Mouse (Mus musculus) neural tube, embryonic 15.5 days (tissue): Measurements from ENCODE around the gene Mcu. TPM values are rescaled to one million over a fixed set of nuclear protein-coding genes. Genes with fewer than 3 reads are reported as not detected.
A peak's percentile ranks its signal among the peaks of the same experiment; 100 is the strongest.

Experiments
- ATAC-seq: fragments of 200-750 bp; cut with Nextera tagmentation; 2 replicates; pipeline ENCODE4 v1.8.0; 2017; ENCODE audit warnings: mild to moderate bottlenecking, moderate TSS enrichment, moderate library complexity; ENCODE audit not compliant: low FRiP score
- H3K27ac ChIP-seq: fragments of 300-500 bp; sonication (generic); replicated peaks from 2 replicates; pipeline ENCODE4 v1.5.1; 2015; ENCODE audit warnings: mild to moderate bottlenecking, inconsistent platforms
- H3K27me3 ChIP-seq: fragments of 300-500 bp; sonication (generic); replicated peaks from 2 replicates; pipeline ENCODE4 v1.6.1; 2015; ENCODE audit warnings: inconsistent platforms
- H3K36me3 ChIP-seq: fragments of 300-500 bp; sonication (generic); 2 replicates; pipeline ENCODE4 v1.6.1; 2015; ENCODE audit warnings: inconsistent platforms
- H3K4me1 ChIP-seq: fragments of 300-500 bp; sonication (generic); 2 replicates; pipeline ENCODE4 v1.6.1; 2015; ENCODE audit warnings: inconsistent platforms
- H3K4me2 ChIP-seq: fragments of 300-500 bp; sonication (generic); 2 replicates; pipeline ENCODE4 v1.6.1; 2015; ENCODE audit warnings: inconsistent platforms, mild to moderate bottlenecking, moderate library complexity
- H3K4me3 ChIP-seq: fragments of 300-500 bp; sonication (generic); replicated peaks from 2 replicates; pipeline ENCODE4 v1.5.1; 2015; ENCODE audit warnings: mild to moderate bottlenecking, inconsistent platforms
- H3K9ac ChIP-seq: fragments of 300-500 bp; sonication (generic); replicated peaks from 2 replicates; pipeline ENCODE4 v1.6.1; 2015; ENCODE audit warnings: mild to moderate bottlenecking, inconsistent platforms
- H3K9me3 ChIP-seq: fragments of 300-500 bp; sonication (generic); replicated peaks from 2 replicates; pipeline ENCODE4 v1.6.1; 2016; ENCODE audit warnings: inconsistent platforms
- WGBS: fragments of 180-500 bp; shearing (Covaris S2); methylation state at CpG from one replicate; pipeline ENCODE4 v1.1.7; 2015; ENCODE audit warnings: mixed read lengths; 5-methylcytosine and 5-hydroxymethylcytosine counted together
- polyA plus RNA-seq: library from polyadenylated mRNA; unstranded; fragments of >200 nt; fragmentation: Nextera tagmentation; extraction: Ambion mirVana; gene quantifications from 2 replicates; pipeline ENCODE4 v1.2.1, GENCODE M21; 2015

Mcu gene
- polyA plus RNA-seq, 1 experiment from 2014 or later, result 49.2 TPM

GRCm38 (mm10) chr10:59581826-59582543, 34.5 kb downstream of the Mcu start:
- no peaks in the 10 kb centered on the region for H3K27me3 ChIP-seq
- H3K36me3 ChIP-seq, result no peaks in the 10 kb centered on the region
- ATAC-seq, result no peak
- H3K27ac ChIP-seq, result no peak overlapping the region
- WGBS, result 51% methylated on average over 1 of the region's 1 CpGs
- H3K9ac ChIP-seq, result no peak overlapping the region
- no peaks in the 10 kb centered on the region for H3K9me3 ChIP-seq
- H3K4me1 ChIP-seq, result peaks cover 18% of the 10 kb centered on the region
- no peak overlapping the region for H3K4me2 ChIP-seq
- no peak overlapping the region for H3K4me3 ChIP-seq

- ATAC-seq, result no peak
- Histone ChIP-seq H3K4me2 (no peak overlapping the region), H3K9ac (no peak overlapping the region), H3K27me3 (no peaks in the 10 kb centered on the region), H3K4me1 (peaks cover 22% of the 10 kb centered on the region), H3K27ac (no peak overlapping the region), H3K4me3 (no peak overlapping the region), H3K36me3 (no peaks in the 10 kb centered on the region), H3K9me3 (no peaks in the 10 kb centered on the region)
- WGBS, result 90% methylated on average over 3 of the region's 3 CpGs
These were observed 35.8 kb downstream of the Mcu start for GRCm38 (mm10) chr10:59580593-59581149.

- no peaks in the 10 kb centered on the region for H3K36me3 ChIP-seq
- no peak overlapping the region for H3K9ac ChIP-seq
- H3K27me3 ChIP-seq, result no peaks in the 10 kb centered on the region
- no peak overlapping the region for H3K27ac ChIP-seq
- no peak overlapping the region for H3K4me2 ChIP-seq
- no peaks in the 10 kb centered on the region for H3K9me3 ChIP-seq
- no peak for ATAC-seq
- no peak overlapping the region for H3K4me3 ChIP-seq
- 89% methylated on average over 3 of the region's 3 CpGs for WGBS
- H3K4me1 ChIP-seq, result peaks cover 22% of the 10 kb centered on the region
These were observed 36.8 kb downstream of the Mcu start for GRCm38 (mm10) chr10:59579645-59580044.

GRCm38 (mm10) chr10:59577871-59578801, 38.4 kb downstream of the Mcu start:
- Histone ChIP-seq H3K4me1 (peaks cover 22% of the 10 kb centered on the region), H3K4me2 (peak overlapping the region; percentile 19; the same call in 1 of the 2 replicates), H3K27me3 (no peaks in the 10 kb centered on the region), H3K4me3 (no peak overlapping the region), H3K9me3 (no peaks in the 10 kb centered on the region), H3K36me3 (no peaks in the 10 kb centered on the region), H3K9ac (no peak overlapping the region), H3K27ac (peak overlapping the region; percentile 18)
- WGBS, result 56% methylated on average over 12 of the region's 12 CpGs
- ATAC-seq, result no peak

DNA sequence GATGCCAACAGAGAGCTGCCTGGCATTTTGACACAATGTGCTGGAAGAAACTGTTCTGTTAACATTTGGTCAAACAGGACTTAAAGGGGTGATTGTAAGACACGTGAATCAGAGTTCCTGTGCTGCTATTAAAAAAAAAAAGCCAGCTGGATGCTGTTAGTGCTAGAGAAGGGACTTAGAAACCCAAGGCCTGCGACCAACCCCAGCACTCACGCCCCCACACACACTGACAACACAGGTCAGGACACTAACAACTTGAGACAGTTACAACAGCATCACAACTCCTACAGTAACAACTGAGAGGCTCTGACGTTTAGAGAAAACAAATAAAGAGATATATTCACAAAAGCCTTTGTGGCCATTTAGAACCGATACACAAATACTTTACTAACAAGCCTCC, 40.2 kb downstream of the Mcu start:
- H3K9me3 ChIP-seq, result no peaks in the 10 kb centered on the region
- no peak overlapping the region for H3K9ac ChIP-seq
- no peak overlapping the region for H3K27ac ChIP-seq
- no peak overlapping the region for H3K4me3 ChIP-seq
- no peak for ATAC-seq
- H3K4me2 ChIP-seq, result no peak overlapping the region
- no peaks in the 10 kb centered on the region for H3K36me3 ChIP-seq
- H3K4me1 ChIP-seq, result peaks cover 22% of the 10 kb centered on the region
- 55% methylated on average over 5 of the region's 5 CpGs for WGBS
- no peaks in the 10 kb centered on the region for H3K27me3 ChIP-seq

DNA sequence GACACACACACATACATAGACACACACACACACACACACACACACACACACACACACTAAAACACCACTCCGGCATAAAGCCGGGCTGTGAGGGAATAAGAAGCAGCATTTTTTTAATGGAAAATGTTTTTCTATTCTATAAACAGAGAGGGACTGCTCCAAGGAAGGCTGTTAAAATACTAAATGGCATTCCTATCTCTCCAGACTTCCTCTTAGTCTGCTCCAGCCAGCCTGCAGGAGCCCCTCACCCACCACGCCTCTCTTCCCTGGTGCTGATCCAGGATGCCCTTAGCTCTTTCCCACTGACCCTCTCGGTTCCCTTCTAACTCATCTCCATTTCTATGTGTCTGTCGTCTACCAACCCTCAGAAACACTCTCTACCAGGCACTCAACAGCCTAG, 44.5 kb downstream of the Mcu start:
- H3K27me3 ChIP-seq, result no peaks in the 10 kb centered on the region
- 0 out of 2 replicates have a peak, but pooled peaks cover 6% of the 10 kb centered on the region for H3K4me1 ChIP-seq
- WGBS, result 85% methylated on average over 5 of the region's 5 CpGs
- no peak overlapping the region for H3K4me2 ChIP-seq
- H3K27ac ChIP-seq, result no peak overlapping the region
- H3K36me3 ChIP-seq, result no peaks in the 10 kb centered on the region
- H3K4me3 ChIP-seq, result no peak overlapping the region
- ATAC-seq, result no peak
- H3K9ac ChIP-seq, result no peak overlapping the region
- H3K9me3 ChIP-seq, result no peaks in the 10 kb centered on the region

DNA sequence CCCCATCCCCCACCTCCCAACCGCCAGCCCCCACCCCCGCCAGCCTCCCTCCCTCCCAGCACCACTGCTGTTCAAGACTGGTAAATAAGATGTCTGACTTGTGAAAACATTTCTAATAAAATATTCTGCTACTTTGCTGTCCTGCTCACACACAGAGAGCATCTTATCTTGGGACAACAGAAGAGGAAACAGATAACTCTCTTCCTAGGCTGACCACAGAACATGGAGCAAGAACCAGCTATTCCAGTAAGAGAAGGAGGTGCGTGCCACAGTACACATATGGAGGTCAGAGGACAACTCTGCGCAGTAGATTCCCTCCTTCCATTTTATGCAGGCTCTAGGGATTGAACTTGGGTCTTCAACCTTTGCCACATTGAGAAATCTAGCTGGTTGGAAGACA, 45.2 kb downstream of the Mcu start:
- Histone ChIP-seq H3K4me1 (peaks cover 2% of the 10 kb centered on the region; the same call in 1 of the 2 replicates), H3K36me3 (no peaks in the 10 kb centered on the region), H3K27me3 (no peaks in the 10 kb centered on the region), H3K9me3 (no peaks in the 10 kb centered on the region), H3K9ac (no peak overlapping the region), H3K4me2 (no peak overlapping the region), H3K4me3 (no peak overlapping the region), H3K27ac (no peak overlapping the region)
- no peak for ATAC-seq
- 96% methylated on average over 4 of the region's 4 CpGs for WGBS

DNA sequence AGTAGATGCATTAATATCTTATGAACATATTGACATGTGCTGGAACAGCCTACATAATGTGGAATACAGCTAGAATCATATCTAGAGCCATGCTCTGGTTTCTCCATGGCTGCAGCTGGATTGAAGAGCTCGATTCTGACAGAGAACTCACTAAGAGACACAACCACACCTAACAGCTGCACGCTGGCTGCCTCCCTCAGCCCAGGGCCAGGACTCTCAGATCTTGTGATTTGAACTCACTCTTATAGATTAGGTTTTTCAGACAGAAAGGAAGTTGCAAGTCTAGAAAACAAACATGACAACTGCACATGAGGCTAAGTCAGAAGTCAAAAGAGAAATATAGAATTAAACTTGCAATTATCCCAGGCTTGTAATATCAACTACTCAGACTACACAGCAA, 45.7 kb downstream of the Mcu start:
- H3K4me3 ChIP-seq, result no peak overlapping the region
- H3K4me2 ChIP-seq, result no peak overlapping the region
- H3K4me1 ChIP-seq, result peaks cover 7% of the 10 kb centered on the region; the same call in 1 of the 2 replicates
- H3K9me3 ChIP-seq, result no peaks in the 10 kb centered on the region
- H3K36me3 ChIP-seq, result no peaks in the 10 kb centered on the region
- no peaks in the 10 kb centered on the region for H3K27me3 ChIP-seq
- H3K9ac ChIP-seq, result no peak overlapping the region
- 89% methylated on average over 2 of the region's 2 CpGs for WGBS
- ATAC-seq, result no peak
- H3K27ac ChIP-seq, result 0 out of 2 replicates have a peak overlapping the region, but pooled peaks have one; percentile 18

- H3K9ac ChIP-seq, result no peak overlapping the region
- H3K27me3 ChIP-seq, result no peaks in the 10 kb centered on the region
- 72% methylated on average over 6 of the region's 6 CpGs for WGBS
- no peaks in the 10 kb centered on the region for H3K36me3 ChIP-seq
- no peak for ATAC-seq
- H3K27ac ChIP-seq, result 0 out of 2 replicates have a peak overlapping the region, but pooled peaks have one; percentile 18
- H3K9me3 ChIP-seq, result no peaks in the 10 kb centered on the region
- no peak overlapping the region for H3K4me3 ChIP-seq
- H3K4me2 ChIP-seq, result no peak overlapping the region
- H3K4me1 ChIP-seq, result peaks cover 7% of the 10 kb centered on the region; the same call in 1 of the 2 replicates
These were observed 46.1 kb downstream of the Mcu start for GRCm38 (mm10) chr10:59570360-59570759.

DNA sequence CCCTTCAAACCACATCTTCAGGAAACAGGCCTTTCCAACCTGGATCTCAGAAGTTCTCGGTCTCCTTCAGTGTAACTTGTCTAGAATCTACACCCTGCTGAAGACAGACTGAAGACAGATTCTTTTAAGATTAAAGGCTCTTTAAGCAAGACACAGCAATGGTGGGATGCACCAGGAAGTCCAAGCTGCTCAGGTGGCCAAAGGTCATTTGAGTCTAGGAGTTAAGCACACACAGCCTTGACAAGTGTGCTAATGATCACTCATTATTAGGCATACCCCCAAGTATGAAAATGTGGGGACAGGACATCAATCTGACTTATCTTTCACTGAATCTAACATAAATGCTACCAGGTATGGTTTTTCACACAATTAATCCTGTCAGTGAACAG, 47.0 kb downstream of the Mcu start:
- no peak for ATAC-seq
- 86% methylated on average over 1 of the region's 1 CpGs for WGBS
- H3K4me3 ChIP-seq, result no peak overlapping the region
- H3K27ac ChIP-seq, result no peak overlapping the region
- no peaks in the 10 kb centered on the region for H3K36me3 ChIP-seq
- peaks cover 7% of the 10 kb centered on the region; the same call in 1 of the 2 replicates for H3K4me1 ChIP-seq
- no peaks in the 10 kb centered on the region for H3K9me3 ChIP-seq
- H3K9ac ChIP-seq, result no peak overlapping the region
- no peak overlapping the region for H3K4me2 ChIP-seq
- no peaks in the 10 kb centered on the region for H3K27me3 ChIP-seq

GRCm38 (mm10) chr10:59568665-59569480, 47.6 kb downstream of the Mcu start:
- H3K36me3 ChIP-seq, result no peaks in the 10 kb centered on the region
- no peaks in the 10 kb centered on the region for H3K27me3 ChIP-seq
- no peaks in the 10 kb centered on the region for H3K9me3 ChIP-seq
- 66% methylated on average over 10 of the region's 10 CpGs for WGBS
- H3K4me1 ChIP-seq, result peaks cover 7% of the 10 kb centered on the region; the same call in 1 of the 2 replicates
- no peak overlapping the region for H3K4me3 ChIP-seq
- H3K27ac ChIP-seq, result no peak overlapping the region
- H3K4me2 ChIP-seq, result no peak overlapping the region
- ATAC-seq, result no peak
- no peak overlapping the region for H3K9ac ChIP-seq
